Mouse (Mus musculus) ES-E14 (cell line): ENCODE measurements at regions not wholly inside any gene's neighbourhood (a gene's known extent, or its start where the extent isn't known, plus 50 kb on each side); places are given as distances from the start of the nearest gene placed in this dataset.

Experiments
- DNase-seq: peaks from one replicate; pipeline ENCODE4 v3.0.0-alpha.2; 2013; ENCODE audit warnings: low read depth, low spot score
- H3K27ac ChIP-seq: 2 replicates; pipeline ENCODE4 v1.5.1; 2012; ENCODE audit warnings: low read depth, mild to moderate bottlenecking, low read length, moderate library complexity, mixed read lengths; ENCODE audit not compliant: poor library complexity, insufficient read depth, severe bottlenecking
- H3K36me3 ChIP-seq: 2 replicates; pipeline ENCODE4 v1.6.1; 2012; ENCODE audit warnings: mild to moderate bottlenecking, low read length, moderate library complexity, mixed read lengths; ENCODE audit not compliant: control insufficient read depth, poor library complexity, insufficient read depth, severe bottlenecking
- H3K4me1 ChIP-seq, 2 experiments: fragments of 150-350 bp in 1 of 2; sonication (generic) in 1 of 2; 2 replicates each; pipeline ENCODE4 v1.6.1; 2012; ENCODE audit warnings: low read length in 2 of 2, mild to moderate bottlenecking in 1 of 2, mixed read lengths in 1 of 2; ENCODE audit not compliant: control insufficient read depth in 2 of 2, insufficient read depth in 2 of 2, poor library complexity in 1 of 2
- H3K4me3 ChIP-seq, 2 experiments: fragments of 150-350 bp in 1 of 2; sonication (generic) in 1 of 2; 2 replicates each; pipeline ENCODE4 v1.5.1; 2012; ENCODE audit warnings: low read length in 2 of 2, low read depth in 1 of 2, mild to moderate bottlenecking in 1 of 2, mixed read lengths in 1 of 2; ENCODE audit not compliant: insufficient read depth in 1 of 2, poor library complexity in 1 of 2, severe bottlenecking in 1 of 2
- H3K9ac ChIP-seq: 2 replicates; pipeline ENCODE4 v1.6.1; 2012; ENCODE audit warnings: low read depth, mild to moderate bottlenecking, low read length, mixed read lengths; ENCODE audit not compliant: poor library complexity, insufficient read depth, severe bottlenecking
- H3K9me3 ChIP-seq: fragments of 150-350 bp; sonication (generic); 2 replicates; pipeline ENCODE4 v1.6.1; 2012; ENCODE audit warnings: low read depth, mild to moderate bottlenecking, low read length; ENCODE audit not compliant: control insufficient read depth, insufficient read depth
- CHD2 ChIP-seq: IDR thresholded peaks from 2 replicates; pipeline ENCODE4 v1.6.1; 2014; ENCODE audit warnings: mild to moderate bottlenecking, low read depth, low read length, inconsistent platforms
- HCFC1 ChIP-seq: IDR thresholded peaks from 2 replicates; pipeline ENCODE4 v1.6.1; 2012; ENCODE audit warnings: low read length, inconsistent platforms, borderline replicate concordance; ENCODE audit not compliant: insufficient read depth
- MAFK ChIP-seq: IDR thresholded peaks from 2 replicates; pipeline ENCODE4 v1.6.1; 2014; ENCODE audit warnings: mild to moderate bottlenecking, low read depth, low read length, inconsistent platforms; ENCODE audit not compliant: insufficient read depth
- ZC3H11A ChIP-seq: IDR thresholded peaks from 2 replicates; pipeline ENCODE4 v1.6.1; 2012; ENCODE audit warnings: low read depth, mild to moderate bottlenecking, inconsistent platforms, low read length, borderline replicate concordance
- ZNF384 ChIP-seq: IDR thresholded peaks from 2 replicates; pipeline ENCODE4 v1.6.1; 2012; ENCODE audit warnings: low read depth, low read length, inconsistent platforms
- in situ Hi-C, 2 experiments: fragments of 600-800 bp; cut with MboI; formaldehyde crosslinking; loops; one replicate each; pipeline ENCODE4 v1.15.1; 2025; ENCODE audit warnings: low sequenced_read_pairs in 2 of 2, inconsistent platforms in 1 of 2; ENCODE audit not compliant: unreplicated experiment in 2 of 2

- Histone ChIP-seq H3K9ac (no peak overlapping the region), H3K27ac (no peak overlapping the region), H3K9me3 (no peaks in the 10 kb centered on the region), H3K36me3 (no peaks in the 10 kb centered on the region), H3K4me1 (no peaks in the 10 kb centered on the region), H3K4me3 (no peak overlapping the region)
- TF ChIP-seq ZNF384 (no peak), ZC3H11A (no peak), CHD2 (no peak), MAFK (no peak), HCFC1 (no peak)
- in situ Hi-C loops: no loop called here
- no peak for DNase-seq
Measured at GRCm38 (mm10) chr4:31404840-31405714, 558.8 kb upstream of the Map3k7 start.

GRCm38 (mm10) chr4:31410157-31410556 lies 553.7 kb upstream of the Map3k7 start:
- Histone ChIP-seq H3K27ac (no peak overlapping the region), H3K9me3 (no peaks in the 10 kb centered on the region), H3K36me3 (no peaks in the 10 kb centered on the region), H3K4me1 (no peaks in the 10 kb centered on the region), H3K4me3 (no peak overlapping the region), H3K9ac (no peak overlapping the region)
- TF ChIP-seq HCFC1: no peak
- DNase-seq: no peak
- in situ Hi-C loops: no loop called here

- Histone ChIP-seq H3K4me3 (no peak overlapping the region), H3K4me1 (no peaks in the 10 kb centered on the region), H3K9ac (no peak overlapping the region), H3K36me3 (no peaks in the 10 kb centered on the region), H3K9me3 (no peaks in the 10 kb centered on the region), H3K27ac (no peak overlapping the region)
- TF ChIP-seq MAFK (no peak), HCFC1 (no peak), ZNF384 (no peak), CHD2 (no peak), ZC3H11A (no peak)
- DNase-seq: no peak
- in situ Hi-C loops: no loop called here
Measured at GRCm38 (mm10) chr4:31411770-31412525, 551.9 kb upstream of the Map3k7 start.

GRCm38 (mm10) chr4:31417161-31417560 lies 546.7 kb upstream of the Map3k7 start:
- Histone ChIP-seq H3K4me1 (no peaks in the 10 kb centered on the region), H3K36me3 (no peaks in the 10 kb centered on the region), H3K27ac (no peak overlapping the region), H3K9me3 (no peaks in the 10 kb centered on the region), H3K4me3 (no peak overlapping the region), H3K9ac (no peak overlapping the region)
- in situ Hi-C loops: no loop called here
- TF ChIP-seq ZNF384 (no peak), ZC3H11A (no peak), MAFK (no peak), HCFC1 (no peak), CHD2 (no peak)
- DNase-seq: no peak
